Mouse (Mus musculus): Measurements from ENCODE around the gene Prr22. TPM values are rescaled to one million over a fixed set of nuclear protein-coding genes. Genes with fewer than 3 reads are reported as not detected.

Prr22 gene
- under 1 TPM; 0.41 to 0.61 TPM for total RNA-seq (2021)

DNA sequence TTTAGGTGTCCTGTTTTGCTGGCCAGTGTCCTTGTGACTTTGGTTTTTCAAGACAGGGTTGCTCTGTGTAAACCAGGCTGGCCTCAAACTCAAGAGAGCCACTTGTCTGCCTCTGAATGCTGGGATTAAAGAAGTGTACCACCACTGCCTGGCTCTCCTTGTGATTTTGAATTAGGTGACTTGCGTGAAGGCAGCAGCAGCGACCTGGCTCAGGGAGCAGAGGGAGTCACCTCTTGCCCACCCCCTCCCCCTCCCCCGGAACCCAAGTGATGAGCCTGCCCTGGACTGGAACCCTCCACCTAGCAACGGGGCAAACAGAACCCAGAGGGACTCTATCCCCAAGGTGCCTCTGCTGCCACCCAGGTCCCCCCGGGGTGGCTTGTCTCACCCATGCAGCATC lies at the start of gene Prr22:
Gene Prr22, plus strand, starts transcription at position 301 of the 400 bp plus-strand sequence.
- DNase-seq, result no peak

DNA sequence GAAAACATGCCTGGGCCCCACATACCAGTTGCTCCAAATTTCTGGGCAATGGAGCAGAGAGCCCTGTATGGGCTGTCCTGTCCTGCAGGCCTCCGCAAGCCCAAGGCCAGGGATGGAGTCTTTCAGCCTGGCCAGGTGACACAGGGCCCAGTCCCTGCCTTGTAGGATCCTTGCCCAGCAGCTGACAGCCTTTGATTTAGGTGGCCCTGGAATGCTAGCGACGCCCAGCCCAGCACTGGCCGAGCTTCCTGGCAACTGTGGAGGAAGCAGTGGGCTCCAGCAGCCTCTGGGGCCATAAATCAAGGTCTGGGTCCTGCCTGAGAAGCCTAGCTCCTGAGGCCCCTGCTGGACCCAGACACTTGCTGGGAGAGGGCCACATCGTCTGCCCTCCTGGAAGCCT lies 47.6 kb upstream of the Prr22 start:
- DNase-seq, result no peak

DNA sequence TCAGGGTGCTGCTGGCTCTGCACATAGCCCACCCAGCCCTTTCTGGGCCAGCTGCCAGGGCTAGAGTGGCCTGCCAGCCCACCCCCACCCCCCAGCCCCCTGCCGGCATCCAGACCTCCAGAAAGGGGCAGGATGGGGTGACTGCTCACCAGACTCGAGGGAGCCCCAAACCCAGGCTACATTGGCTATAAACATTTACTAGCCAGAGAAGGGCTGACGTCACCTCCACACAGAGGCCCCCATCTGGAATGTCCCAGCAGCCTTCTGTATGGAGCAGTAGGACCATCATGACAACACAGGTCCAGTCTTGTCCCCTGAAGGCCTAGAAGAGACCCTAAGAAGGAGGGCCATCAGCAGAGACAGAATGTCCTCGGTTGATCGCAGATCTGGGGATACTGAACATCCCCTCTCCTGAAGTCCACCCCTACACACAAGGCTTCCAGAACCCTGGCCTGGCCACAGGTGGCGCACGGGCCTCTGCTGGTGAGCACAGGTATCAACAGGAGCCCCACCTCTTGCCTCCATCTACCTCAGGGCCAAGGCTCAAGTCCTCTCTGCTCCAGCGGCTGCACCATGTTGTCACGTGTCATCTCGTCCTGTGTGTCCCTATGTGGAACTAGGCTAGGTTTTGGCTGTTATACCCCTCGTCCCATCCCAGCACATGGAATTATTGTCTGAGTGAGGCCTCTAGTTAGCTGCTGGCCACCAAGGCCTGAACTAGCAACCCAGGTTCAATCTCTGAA lies 46.5 kb upstream of the Prr22 start:
- DNase-seq, result no peak

DNA sequence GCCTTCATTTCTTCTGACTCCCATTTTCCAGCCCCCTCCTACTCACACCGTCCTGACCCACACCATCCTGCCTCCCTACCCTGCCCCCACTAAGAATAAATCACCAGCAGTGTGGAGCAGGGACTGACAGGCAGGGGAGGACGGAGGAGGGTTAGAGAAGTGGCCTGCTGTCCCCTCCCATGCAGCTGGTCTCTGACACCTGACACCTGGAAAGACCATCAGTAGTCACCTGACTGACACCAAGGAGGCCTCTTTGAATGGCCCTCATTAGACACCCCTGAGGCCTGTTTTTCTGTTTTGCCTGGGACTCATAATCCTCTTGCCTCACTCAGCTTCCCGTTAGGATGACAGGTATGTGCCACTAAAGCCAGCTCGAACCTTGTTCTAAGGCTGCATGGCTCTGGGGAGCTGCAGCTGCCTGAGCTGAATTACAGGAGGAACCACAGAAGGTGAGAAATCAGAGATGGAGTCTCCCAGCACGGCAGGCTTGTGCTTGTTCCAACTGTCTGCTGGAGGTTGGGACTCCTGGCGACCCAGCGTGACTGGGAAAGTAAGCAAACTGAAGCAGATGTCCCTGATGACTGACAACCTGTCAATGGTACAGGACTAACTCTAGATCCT lies 42.9 kb upstream of the Prr22 start:
- DNase-seq, result no peak

DNA sequence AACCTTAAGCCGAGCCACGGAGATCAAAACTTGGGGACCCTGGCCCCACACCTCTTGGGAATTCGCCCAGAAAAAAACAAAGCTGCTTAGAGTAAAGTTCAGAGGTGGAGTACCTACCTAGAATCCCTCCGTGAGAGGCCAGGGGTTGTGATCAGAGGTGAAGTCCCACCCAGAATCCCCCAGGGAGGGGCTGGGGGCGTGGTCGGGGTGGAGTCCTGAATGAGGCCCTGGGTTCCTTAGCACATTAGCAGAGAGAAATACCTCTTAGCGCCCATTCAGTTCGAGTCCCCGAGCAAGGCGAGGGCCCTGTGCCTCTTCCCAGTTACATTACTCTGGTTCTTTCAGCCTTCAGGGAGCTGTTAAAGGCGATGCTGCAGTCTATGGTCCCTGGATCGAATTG lies 42.4 kb upstream of the Prr22 start:
- DNase-seq, result no peak

DNA sequence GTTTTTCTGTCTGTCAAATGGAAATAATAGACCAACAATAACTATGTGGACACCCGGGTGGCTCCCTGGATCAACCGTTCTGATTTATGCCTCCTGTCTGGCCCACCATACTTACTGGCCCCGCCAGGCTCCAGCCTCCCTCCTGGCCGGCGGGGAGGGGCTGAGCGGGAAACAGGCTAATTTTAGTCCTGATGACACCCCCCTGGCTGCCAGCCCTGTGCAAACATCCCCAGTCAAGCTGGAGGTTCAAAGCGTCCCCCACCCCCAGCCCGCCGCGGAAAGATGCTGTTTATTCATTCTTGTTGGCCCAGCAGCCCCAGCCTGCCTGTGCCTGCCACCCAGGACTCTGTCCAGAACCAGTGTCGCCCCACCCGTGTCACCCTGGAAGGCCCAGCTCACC lies 41.9 kb upstream of the Prr22 start:
- DNase-seq, result peak; percentile 69

DNA sequence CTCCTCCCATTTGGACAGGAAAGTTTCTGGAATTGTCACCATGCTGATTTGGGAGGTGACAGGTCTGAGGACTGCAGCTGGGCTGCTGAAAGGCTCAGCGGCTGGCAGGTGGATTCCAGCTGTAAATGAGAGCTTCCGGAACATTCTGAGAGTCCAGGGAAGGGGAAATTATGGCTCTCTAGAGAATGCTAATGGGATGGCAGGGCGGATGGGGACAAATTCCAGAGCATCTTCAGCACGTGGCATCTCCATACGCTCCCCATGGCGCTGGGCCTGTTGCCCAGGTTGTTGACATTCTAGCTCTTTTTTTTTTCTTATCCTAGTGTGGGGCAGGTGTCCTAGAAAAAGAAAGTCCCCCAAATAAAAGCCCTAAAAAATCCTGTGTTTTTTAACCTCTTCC lies 40.9 kb upstream of the Prr22 start:
- no peak for DNase-seq

DNA sequence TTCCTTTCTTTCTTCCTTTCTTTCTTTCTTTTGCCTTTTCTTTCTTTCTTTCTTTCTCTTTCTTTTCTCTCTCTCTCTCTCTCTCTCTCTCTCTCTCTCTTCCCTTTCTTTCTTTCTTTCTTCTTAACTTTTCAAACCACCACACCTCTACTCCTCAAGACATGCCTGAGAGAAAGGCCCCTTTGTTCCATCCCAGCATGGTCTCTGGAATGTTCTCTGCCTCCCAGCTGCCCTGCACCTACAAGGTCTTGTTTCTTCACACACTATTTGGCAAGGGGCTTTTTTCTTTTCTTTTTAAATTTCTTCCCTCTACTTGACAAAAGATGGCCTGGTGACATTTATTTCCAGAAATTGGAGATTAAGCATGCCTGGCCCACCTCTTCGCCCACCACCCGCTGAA lies 40.4 kb upstream of the Prr22 start:
- DNase-seq, result no peak

DNA sequence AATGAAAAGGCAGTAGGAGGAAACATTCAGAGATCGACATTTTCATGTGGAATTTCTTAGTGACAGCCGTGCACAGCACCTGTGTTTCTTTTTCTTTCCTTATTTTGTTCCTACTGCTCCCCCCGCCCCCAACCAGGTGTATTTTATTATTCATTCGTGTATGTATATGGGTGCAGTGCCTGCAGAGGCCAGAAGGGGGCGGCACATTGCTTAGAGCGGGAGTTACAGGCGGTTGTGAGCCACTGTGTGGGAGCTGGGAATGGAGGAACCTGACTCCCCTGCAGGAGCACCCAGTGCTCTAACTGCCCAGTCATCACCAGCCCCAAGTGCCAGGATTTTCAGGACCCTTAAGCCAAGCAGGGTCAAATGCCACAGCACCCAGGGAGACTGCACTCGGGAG lies 33.5 kb upstream of the Prr22 start:
- DNase-seq, result no peak

DNA sequence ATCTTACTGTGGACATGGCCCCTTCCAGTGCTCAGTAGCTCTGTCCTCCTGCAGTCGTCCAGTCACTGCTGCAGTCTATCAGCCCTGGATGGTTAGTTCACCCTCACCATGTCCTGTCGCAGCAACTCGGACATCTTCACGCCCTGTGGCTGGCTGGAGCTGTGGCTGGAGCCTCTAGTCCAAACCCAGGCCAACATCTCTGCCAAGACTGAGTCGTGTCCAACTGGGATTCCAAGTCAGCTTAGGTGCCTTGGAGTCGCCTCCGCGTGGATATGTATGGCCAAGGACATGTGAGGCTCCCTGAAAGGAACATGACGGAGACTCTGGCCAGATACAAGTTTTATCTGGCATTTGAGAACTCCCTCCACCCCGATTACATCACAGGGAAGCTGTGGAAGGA lies 31.8 kb upstream of the Prr22 start:
- DNase-seq, result no peak

DNA sequence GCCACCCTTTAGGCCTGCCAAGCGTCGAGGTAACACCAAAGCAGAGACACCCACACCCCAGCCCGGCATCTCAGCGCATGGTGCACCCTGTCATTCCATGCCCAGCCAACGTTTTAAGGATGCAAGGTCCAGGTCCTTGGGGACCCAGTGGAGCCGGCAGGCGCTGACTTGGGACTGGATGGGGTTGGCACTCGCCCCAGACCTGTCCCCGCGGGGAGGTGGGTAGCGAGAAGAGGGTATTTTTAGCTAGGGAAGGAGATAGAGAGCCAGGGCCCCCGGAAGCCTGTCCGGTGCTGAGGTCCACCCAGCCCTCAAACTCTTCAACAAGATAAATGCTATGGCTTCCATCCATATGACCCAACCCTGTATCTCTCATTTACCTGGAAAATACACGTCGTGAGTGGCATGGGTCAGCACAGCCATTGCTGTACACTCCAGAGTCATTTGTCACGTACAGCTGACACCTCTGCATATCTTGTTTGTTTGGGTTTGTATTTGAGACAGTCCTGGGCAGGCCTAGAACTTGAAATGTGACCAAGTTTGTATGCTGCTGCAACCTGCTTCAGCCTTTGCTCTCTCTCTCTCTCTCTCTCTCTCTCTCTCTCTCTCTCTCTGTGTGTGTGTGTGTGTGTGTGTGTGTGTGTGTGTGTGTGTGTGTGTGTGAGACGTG lies 29.8 kb upstream of the Prr22 start:
- peak; percentile 83 for DNase-seq

DNA sequence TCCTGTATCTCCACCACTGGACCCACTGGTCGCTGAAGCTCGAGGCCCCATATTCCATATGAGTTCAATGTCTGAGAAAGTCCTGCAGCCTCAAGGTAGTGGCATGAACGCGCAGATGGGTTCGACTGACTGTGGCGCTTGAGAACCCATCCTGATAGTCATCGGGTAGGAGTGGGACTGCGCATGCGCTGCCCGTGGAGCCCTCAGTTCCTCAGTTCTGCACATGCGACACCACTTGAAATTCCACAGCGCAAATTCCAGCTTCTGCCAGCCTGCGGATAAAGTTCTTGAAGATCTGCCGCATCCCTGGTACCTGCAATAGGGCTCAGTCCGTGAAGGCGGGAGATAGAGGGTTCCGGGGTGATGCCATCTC lies 29.3 kb upstream of the Prr22 start:
- no peak for DNase-seq

DNA sequence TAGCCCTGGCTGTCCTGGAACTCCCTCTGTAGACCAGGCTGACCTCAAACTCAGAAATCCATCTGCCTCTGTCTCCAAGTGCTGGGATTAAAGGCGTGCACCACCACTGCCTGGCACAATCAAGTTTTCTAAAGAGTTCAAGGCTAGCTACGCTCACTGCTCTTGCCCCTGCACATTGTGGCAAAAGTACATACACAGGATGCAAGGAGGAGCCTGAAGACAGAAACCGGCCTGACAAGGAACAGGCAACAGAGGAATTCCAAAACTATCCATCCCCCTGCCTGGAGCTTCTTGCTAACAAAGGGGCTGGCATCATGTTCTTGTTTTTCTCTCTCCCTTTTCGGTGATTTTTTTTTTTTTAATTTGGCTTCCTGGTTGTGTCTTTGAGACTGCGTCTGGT lies 25.9 kb upstream of the Prr22 start:
- DNase-seq, result no peak

DNA sequence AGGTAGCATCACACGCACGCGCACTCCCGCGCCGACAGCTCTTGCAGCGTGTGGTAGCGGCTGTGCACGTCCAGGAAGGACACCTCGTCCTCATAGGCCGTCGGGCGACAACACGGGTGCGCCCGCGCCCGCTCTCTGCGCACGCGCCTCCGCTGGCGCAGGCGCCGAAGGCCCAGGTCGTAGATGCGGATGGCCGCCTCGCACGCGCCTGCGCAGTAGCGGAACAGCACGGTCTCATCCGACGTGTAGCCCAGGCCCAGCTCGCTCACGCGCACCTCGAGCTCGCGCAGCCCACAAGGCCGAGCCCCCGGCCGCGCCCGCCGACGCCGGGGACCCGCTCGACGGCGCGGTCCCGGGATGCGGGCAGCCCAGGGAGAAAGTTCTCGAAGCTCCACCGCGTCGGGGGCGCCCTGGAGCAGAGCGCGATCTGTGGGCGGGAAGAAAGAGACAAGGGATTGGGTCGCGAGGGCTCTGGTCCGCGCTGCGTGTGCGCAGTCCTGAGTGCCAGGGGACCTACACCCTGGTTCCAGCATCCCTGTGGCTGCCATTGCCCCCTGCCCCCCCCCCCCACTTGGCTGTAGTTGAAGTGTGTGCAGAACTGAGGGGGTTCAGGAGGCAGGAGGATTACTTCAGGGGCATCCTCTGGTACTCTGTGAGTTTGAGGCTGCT lies 18.5 kb upstream of the Prr22 start:
- DNase-seq, result peak; percentile 60

DNA sequence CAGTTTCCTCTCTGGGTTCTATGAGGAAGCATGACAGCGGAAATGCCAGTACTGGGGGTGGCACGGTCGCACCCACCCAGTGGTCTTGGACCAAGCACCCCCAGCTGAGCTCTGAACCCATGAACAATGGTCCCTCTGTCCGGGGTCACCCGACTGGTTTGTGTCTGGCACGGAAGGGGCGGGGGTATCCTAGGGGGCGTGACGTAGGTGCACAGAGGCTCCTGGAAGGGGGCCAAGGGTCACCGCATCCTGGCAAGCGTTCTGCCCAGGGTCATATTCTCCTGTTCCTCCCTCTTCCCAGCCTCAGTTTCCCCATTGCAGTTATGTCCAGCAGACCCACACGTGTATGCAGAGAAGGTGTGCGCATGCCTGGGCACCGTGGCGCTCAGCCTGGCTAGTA lies 16.6 kb upstream of the Prr22 start:
- no peak for DNase-seq

DNA sequence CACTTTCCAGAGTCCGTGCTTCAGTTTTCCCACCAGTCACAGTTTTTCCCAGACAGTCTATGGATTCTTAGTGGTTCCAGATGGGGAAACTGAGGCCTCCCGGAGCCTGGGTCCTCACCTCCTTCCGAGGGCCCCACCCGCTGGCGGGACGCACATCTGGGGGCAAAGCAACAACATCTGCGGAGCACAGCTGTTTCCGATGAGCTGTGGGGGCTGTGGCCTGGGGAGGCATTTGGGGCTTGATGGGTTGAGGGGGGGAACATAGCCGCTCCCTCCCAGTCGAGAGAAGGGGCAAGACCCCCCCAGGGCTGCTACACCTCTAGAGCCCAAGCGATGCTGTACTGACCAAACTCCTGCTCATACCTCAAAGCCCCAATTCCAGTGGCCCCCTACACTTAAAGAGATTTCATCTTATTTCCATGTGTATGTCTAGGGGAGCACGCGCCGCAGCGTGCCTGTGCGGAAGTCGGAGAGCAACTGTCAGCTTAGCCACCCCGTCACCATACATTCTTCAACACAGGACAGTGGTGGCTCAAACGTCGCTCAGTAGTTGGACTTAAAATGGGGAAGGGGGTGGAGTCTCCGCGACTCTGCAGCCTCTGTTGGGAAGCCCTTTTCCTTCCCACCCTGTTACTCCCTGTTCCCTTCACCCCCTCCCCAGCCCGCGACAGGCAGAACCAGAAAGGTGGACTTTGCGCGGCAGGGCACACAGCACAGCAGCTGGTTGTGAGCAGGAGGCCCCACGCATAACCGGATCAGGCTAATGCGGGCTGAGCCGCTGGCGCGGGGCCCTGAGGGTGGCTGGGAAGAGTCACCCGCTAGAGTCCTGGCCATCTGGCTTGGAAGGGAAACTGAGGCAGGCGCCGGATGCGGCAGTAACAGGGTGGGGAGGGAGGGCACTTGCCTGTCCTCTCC lies 15.5 kb upstream of the Prr22 start:
- DNase-seq, result no peak

DNA sequence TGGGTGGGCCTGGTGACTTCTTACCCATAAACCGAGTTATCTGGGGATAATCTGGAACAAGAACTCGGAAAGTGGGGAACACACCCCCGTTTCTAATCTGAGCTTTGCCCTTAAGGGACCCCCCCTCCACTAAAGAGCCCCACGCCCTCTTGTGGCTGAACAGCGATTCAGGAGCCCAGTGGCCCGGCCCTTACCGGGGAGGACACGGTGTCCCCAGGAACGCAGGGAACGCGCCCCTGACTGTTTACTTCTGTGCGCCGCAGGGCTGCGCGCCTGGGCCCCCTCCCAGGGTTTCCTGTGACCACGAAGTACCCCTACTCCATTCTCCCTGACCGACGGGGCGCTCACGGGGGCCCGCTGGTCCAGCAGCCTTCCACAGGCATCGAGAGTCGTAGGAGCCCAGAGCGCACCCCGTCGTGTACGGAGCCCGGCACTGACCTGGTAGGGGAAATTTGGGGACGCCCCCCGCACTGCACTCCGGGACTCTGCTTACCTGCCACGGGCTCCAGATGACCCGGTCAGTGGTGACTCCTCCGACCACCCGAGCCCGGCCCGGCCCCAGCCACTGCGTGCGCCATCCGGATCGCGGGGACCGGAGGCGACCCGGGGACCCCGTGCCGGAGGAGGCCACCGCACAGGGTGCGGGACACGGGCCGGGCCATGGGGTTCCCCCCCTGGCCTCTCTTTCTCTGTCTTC lies 13.2 kb upstream of the Prr22 start:
- DNase-seq, result peak; percentile 63

DNA sequence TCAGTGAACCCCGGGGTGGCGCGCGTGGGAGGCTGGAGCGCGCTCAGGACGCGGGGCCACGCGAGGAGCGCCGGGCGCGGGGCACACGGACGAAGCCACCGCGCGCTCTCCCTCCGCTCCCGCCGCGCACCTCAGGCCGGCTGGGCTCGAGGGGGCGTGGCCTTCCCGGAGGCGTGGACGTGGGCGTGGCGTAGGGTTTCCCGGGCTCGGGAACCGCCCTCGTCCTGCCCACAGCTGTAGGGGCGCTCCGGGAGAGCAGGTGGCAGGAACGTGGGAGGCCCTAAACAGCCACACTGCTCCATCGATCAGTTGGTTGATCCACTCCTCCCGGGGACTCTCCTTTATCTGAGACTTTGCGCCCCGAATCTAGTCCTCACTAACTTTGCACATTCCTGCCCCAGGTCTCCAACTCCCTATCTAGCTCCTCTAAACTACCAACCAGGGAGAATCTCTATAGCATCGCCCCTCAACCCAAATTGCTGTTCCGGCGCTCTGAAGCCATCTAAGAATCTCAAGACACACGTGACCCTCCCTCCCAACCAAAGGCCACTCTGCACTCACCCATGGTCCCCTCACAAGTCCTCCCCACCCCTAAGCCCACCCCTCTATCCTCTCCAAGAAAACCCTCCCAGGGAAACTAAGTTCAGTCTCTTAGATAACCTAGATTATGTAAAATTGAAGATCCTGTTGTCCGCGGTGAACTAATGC lies 12.5 kb upstream of the Prr22 start, which contains the start of gene Nrtn:
Gene Nrtn, minus strand, starts transcription at position 115 of the 708 bp plus-strand sequence.
- peak; percentile 92 for DNase-seq

DNA sequence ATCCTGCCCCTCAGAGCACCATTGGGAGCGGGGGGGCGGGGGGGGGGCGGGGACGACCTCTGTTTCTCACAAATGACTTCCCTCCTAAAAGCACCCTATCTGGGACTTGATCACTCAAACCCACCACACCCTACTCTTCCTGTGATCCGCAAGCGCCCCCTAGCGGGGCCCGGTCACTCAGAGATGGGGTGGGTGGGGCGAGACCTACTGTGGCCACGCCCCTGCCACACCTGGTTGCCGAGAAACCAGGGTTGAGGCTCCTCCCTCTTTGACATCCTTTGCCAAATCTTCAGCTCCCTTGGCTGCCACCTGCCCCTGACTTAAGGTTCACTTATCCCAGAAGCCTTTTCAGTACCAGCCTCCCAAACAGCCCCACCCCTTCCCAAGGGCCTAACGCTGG lies 11.9 kb upstream of the Prr22 start:
- peak; percentile 77 for DNase-seq

DNA sequence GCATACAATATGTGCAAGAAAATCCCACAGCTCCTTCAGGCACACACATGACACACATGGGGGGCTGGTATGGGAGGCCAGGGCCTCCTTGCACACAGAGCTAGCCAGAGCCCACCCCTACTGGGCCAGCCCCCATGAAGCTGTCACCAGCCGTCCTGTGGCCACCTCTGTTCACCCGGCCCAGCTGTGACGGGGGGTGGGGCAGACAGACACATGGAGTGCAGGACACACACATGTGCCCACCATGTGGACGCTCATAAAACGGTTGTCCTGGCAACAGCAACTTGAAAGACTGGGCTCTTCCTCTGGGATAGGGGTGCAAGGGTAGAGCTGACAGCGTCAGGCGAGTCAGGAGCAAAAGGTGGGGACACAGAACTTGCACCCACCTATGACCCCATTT lies 10.8 kb upstream of the Prr22 start:
- DNase-seq, result no peak

DNA sequence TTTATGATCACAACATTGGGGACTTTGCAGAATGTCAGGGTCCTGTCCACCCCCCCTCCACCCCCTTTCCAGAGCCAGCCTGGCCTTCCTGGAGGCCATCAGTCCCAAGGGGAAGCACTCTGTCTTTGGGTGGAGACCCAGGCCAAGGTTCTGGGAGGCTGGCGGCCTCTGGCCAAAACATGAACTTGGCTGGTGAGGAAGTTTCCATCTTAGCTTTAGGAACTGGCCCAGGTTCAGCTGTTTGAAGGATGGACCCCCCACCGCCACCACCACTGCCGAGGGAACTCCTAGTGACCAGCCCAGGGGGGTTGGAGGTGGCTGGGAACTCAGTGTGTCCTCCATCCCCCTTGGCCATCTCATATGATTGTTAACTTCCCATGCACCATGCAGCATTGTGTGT lies 9.0 kb upstream of the Prr22 start:
- no peak for DNase-seq
